Comparison of ENCODE assay signal across 23 mouse cellular contexts in the genomic region with DNA sequence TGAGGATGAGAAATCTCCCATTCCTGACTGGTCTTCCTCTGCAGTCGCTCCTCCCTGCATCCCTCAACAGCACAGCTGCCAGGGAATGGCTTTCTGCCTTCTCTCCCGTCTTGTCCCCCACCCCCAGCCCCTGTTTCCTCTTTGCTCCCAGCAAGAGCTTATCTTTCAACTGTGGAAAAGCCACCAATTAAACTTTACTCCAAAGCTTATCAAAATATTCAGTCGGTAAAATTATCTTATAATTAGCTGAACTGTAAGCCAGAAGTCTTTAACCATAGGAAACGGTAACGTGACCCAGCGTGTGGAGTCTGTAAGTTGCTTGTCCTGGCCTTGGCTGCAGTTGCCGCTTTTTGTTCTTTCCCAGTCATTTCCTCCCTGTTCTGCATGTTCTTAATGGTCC.
A peak's percentile ranks its signal among the peaks of the same experiment; 100 is the strongest.
DNase-seq lines count a peak whose midpoint lies in the region; ATAC-seq and TF ChIP-seq lines count a peak whose summit lies in the region.
"Had no signal": no experiment of that assay in that cellular context is flagged by ENCODE, and none has a peak within 500 bp of the region (broad histone marks: within the 10 kb centered on the region; RNA-seq: fewer than 3 reads in every experiment).

No protein-coding gene starts in this region.

- H3K4me1 ChIP-seq in kidney, embryonic 15.5 days = peaks cover 44% of the 10 kb centered on the region
- no peaks in the 10 kb centered on the region for H3K4me1 ChIP-seq in liver, postnatal 0 days (ENCODE audit: insufficient read depth)
- H3K4me1 ChIP-seq in embryonic facial prominence, embryonic 10.5 days = peaks cover 61% of the 10 kb centered on the region
- peaks cover 19% of the 10 kb centered on the region for H3K4me1 ChIP-seq in embryonic facial prominence, embryonic 14.5 days (ENCODE audit: control insufficient read depth, insufficient read depth, low read length)
- H3K4me1 ChIP-seq: hindbrain, embryonic 15.5 days; liver, embryonic 15.5 days; neural tube, embryonic 15.5 days had no signal

- no peak for ATAC-seq in kidney, embryonic 15.5 days (replicated peaks; ENCODE audit: low FRiP score)
- ATAC-seq in liver, postnatal 0 days = no peak
- ATAC-seq in embryonic facial prominence, embryonic 14.5 days (ENCODE audit: low read depth) = peak; percentile 45; the same call in 1 of the 2 replicates
- ATAC-seq in CD4-positive, CD25-positive, alpha-beta regulatory T cell, adult 4 months = no peak
- ATAC-seq: lung, postnatal 0 days had no signal

- H3K36me3 ChIP-seq in kidney, embryonic 15.5 days = no peaks in the 10 kb centered on the region
- no peaks in the 10 kb centered on the region for H3K36me3 ChIP-seq in liver, postnatal 0 days (replicated peaks; ENCODE audit: insufficient read depth, low read length)
- H3K36me3 ChIP-seq in embryonic facial prominence, embryonic 10.5 days (replicated peaks) = no peaks in the 10 kb centered on the region
- H3K36me3 ChIP-seq in embryonic facial prominence, embryonic 14.5 days (ENCODE audit: control insufficient read depth, insufficient read depth, low read length) = no peaks in the 10 kb centered on the region
- H3K36me3 ChIP-seq: forebrain, embryonic 12.5 days; heart, embryonic 13.5 days; hindbrain, embryonic 15.5 days; liver, embryonic 15.5 days; neural tube, embryonic 15.5 days had no signal

- TF ChIP-seq EP300 in liver, postnatal 0 days (IDR thresholded peaks at IDR 0.05; ENCODE audit: low read depth) = no peak

- no peak overlapping the region for H3K4me3 ChIP-seq in kidney, embryonic 15.5 days (replicated peaks)
- H3K4me3 ChIP-seq in liver, postnatal 0 days (ENCODE audit: low read depth, low read length) = no peak overlapping the region
- no peak overlapping the region for H3K4me3 ChIP-seq in embryonic facial prominence, embryonic 10.5 days
- no peak overlapping the region for H3K4me3 ChIP-seq in embryonic facial prominence, embryonic 14.5 days (ENCODE audit: low read depth, low read length)
- H3K4me3 ChIP-seq: forebrain, embryonic 12.5 days; heart, adult 2 months; heart, embryonic 13.5 days; hindbrain, embryonic 15.5 days; liver, embryonic 15.5 days; neural tube, embryonic 15.5 days had no signal

- no peak overlapping the region for H3K4me2 ChIP-seq in kidney, embryonic 15.5 days
- H3K4me2 ChIP-seq in liver, postnatal 0 days (ENCODE audit: low read depth, low read length) = no peak overlapping the region
- H3K4me2 ChIP-seq in embryonic facial prominence, embryonic 14.5 days (ENCODE audit: low read depth, low read length) = no peak overlapping the region
- H3K4me2 ChIP-seq: forebrain, embryonic 12.5 days; heart, embryonic 13.5 days; hindbrain, embryonic 15.5 days; liver, embryonic 15.5 days; midbrain, embryonic 11.5 days; neural tube, embryonic 15.5 days had no signal

- no peak for DNase-seq in kidney, adult 9 months
- peak; percentile 8 for DNase-seq in liver
- DNase-seq in liver, postnatal 0 days = no peak
- DNase-seq in embryonic facial prominence, embryonic 10.5 days (ENCODE audit: low spot score) = peak; percentile 44
- peak; percentile 79 for DNase-seq in embryonic facial prominence, embryonic 14.5 days (ENCODE audit: low spot score)
- DNase-seq in adrenal gland, adult (ENCODE audit: inconsistent age in 2 of 2, low spot score in 1 of 2) = no peak
- DNase-seq: adrenal gland, postnatal 36 days; cerebellum, adult 9-11 months; gastrocnemius, postnatal 36 days; heart, adult 2 months; heart, postnatal 14 days; right cerebral cortex, adult 18-20 months; right cerebral cortex, postnatal 4 days; thymus, postnatal 14 days had no signal

- TF ChIP-seq CTCF in liver, postnatal 0 days (IDR thresholded peaks at IDR 0.05; ENCODE audit: low read depth) = no peak

- 14% methylated on average over 7 of the region's 7 CpGs for WGBS in kidney, embryonic 15.5 days
- 49% methylated on average over 7 of the region's 7 CpGs for whole genome bisulfite sequencing in liver, postnatal 0 days (ENCODE audit: insufficient replicate concordance)
- 21% methylated on average over 7 of the region's 7 CpGs for WGBS in embryonic facial prominence, embryonic 10.5 days
- 14% methylated on average over 7 of the region's 7 CpGs for WGBS in embryonic facial prominence, embryonic 14.5 days

- no peaks in the 10 kb centered on the region for H3K9me3 ChIP-seq in kidney, embryonic 15.5 days (replicated peaks)
- H3K9me3 ChIP-seq in liver, postnatal 0 days (ENCODE audit: low read length) = no peaks in the 10 kb centered on the region
- no peaks in the 10 kb centered on the region for H3K9me3 ChIP-seq in embryonic facial prominence, embryonic 10.5 days
- no peaks in the 10 kb centered on the region for H3K9me3 ChIP-seq in embryonic facial prominence, embryonic 14.5 days (ENCODE audit: control insufficient read depth, low read length)
- H3K9me3 ChIP-seq: forebrain, embryonic 12.5 days; heart, embryonic 13.5 days; hindbrain, embryonic 15.5 days; liver, embryonic 15.5 days; neural tube, embryonic 15.5 days had no signal

- H3K27ac ChIP-seq in kidney, embryonic 15.5 days = peak overlapping the region; percentile 85
- no peak overlapping the region for H3K27ac ChIP-seq in liver, postnatal 0 days (ENCODE audit: low read depth)
- peak overlapping the region; percentile 83 for H3K27ac ChIP-seq in embryonic facial prominence, embryonic 10.5 days (replicated peaks)
- no peak overlapping the region for H3K27ac ChIP-seq in embryonic facial prominence, embryonic 14.5 days (replicated peaks; ENCODE audit: low read depth, low read length)
- H3K27ac ChIP-seq: forebrain, embryonic 12.5 days; heart, adult 2 months; heart, embryonic 13.5 days; hindbrain, embryonic 15.5 days; liver, embryonic 15.5 days; neural tube, embryonic 15.5 days had no signal

- no peak overlapping the region for H3K9ac ChIP-seq in kidney, embryonic 15.5 days
- H3K9ac ChIP-seq in liver, postnatal 0 days (replicated peaks) = no peak overlapping the region
- no peak overlapping the region for H3K9ac ChIP-seq in embryonic facial prominence, embryonic 14.5 days (ENCODE audit: low read depth, low read length)
- H3K9ac ChIP-seq: forebrain, embryonic 12.5 days; heart, embryonic 13.5 days; hindbrain, embryonic 15.5 days; liver, embryonic 15.5 days; neural tube, embryonic 15.5 days had no signal

- H3K27me3 ChIP-seq in kidney, embryonic 15.5 days = no peaks in the 10 kb centered on the region
- no peaks in the 10 kb centered on the region for H3K27me3 ChIP-seq in liver, postnatal 0 days (ENCODE audit: insufficient read depth, low read length)
- H3K27me3 ChIP-seq in embryonic facial prominence, embryonic 10.5 days (replicated peaks; ENCODE audit: low read depth, poor library complexity, severe bottlenecking) = peaks cover 15% of the 10 kb centered on the region
- H3K27me3 ChIP-seq in embryonic facial prominence, embryonic 14.5 days (replicated peaks; ENCODE audit: control insufficient read depth, insufficient read depth, low read length) = 0 out of 2 replicates have a peak, but pooled peaks cover 17% of the 10 kb centered on the region
- H3K27me3 ChIP-seq: forebrain, embryonic 12.5 days; hindbrain, embryonic 15.5 days; liver, embryonic 15.5 days; neural tube, embryonic 15.5 days had no signal

Comparison
In these comparisons a context has a peak if more than half of its experiments do, and no peak if none do; other contexts are left out.
1. H3K27ac ChIP-seq: peak in kidney, embryonic 15.5 days (single experiment) and embryonic facial prominence, embryonic 10.5 days (single experiment); none in liver, postnatal 0 days (single experiment) and embryonic facial prominence, embryonic 14.5 days (single experiment).
2. DNase-seq: peak in liver (single experiment), embryonic facial prominence, embryonic 10.5 days (single experiment) and embryonic facial prominence, embryonic 14.5 days (single experiment); none in kidney, adult 9 months (single experiment), liver, postnatal 0 days (single experiment) and adrenal gland, adult (0 of 2).